Mouse (Mus musculus) retina, embryonic 14.5 days (tissue): ENCODE measurements around the gene Nell1.

Experiments used
- DNase-seq: peaks from one replicate; pipeline ENCODE4 v3.0.0-alpha.2; 2015; ENCODE audit warnings: low spot score

The Nell1 gene

GRCm38 (mm10) chr7:50050144-50050543 lies 75.5 kb downstream of the Nell1 start:
- no peak for DNase-seq

GRCm38 (mm10) chr7:50053704-50054103 lies 79.0 kb downstream of the Nell1 start:
- DNase-seq: no peak

- no peak for DNase-seq
Measured at GRCm38 (mm10) chr7:50094461-50094860, 119.8 kb downstream of the Nell1 start.

DNA sequence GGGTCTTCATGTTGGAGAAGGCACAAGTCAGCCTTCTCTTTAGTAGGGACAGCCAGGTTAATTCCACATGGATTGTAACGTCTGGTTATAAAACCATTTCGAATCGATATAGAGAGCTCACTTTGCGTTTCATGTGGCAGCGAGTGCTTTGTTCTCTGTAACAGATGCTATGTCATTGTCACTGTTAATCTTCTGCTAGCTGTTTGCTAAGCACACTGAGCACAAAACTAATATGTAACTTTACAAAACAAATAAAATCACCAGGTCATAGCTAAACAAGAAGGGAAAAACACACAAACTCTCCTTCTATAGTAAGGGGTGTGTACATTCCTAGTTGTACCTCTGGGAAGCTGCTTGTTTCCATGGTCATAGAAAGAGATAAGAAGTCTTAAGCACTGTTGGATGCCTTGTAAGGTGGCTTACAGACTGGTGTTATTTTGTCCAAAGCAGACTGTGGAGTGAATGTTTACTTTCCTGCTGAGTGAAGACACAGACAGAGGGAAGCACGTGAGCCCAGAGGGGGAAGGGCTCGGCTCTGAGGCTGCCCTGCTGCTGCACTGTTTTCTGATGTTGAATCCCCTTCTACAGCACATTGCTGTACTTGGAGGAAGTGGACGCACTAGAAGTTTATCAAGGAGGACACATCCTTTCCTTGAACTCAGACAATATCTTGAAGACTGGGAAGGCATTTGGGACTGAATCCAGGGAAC lies 131.1 kb downstream of the Nell1 start:
- no peak for DNase-seq

DNA sequence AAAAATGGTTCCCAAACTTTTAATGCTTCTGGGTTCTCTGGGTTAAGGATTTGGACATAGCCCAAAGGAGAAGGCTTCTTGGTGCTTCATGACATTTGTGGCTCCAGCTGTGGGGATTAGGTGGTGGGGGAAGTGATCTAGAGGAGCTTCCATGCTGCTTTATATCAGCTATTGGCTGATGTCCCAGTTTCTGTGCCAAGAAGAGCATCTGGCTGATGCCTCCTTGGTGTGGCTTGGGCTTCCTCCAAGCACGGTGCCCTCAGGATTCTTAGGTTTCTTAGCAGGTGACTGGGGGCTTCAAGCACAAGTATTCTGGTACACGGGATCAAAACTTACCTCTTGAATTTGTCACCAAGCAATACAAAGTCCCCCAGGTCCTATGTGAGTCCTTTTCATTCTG lies 132.6 kb downstream of the Nell1 start:
- DNase-seq: no peak

DNA sequence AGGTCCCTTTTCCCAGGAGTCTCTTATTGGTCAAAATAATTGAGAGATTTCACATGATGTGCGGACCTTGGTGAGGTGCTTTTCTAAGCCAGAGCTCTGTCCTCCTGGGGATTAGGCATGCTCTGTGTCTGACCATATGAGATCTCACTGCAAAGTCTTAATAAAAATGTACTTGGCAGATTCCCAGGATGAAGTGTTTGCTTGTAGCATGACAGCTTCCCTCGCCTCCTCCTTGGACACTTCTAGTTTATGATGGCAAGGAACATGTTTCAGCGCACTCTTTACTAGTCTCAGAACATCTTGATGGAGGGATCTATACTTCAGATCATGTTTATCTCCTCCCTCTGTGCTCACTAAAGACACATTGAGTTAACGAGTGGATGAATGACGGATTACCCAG lies 143.7 kb downstream of the Nell1 start:
- no peak for DNase-seq

DNA sequence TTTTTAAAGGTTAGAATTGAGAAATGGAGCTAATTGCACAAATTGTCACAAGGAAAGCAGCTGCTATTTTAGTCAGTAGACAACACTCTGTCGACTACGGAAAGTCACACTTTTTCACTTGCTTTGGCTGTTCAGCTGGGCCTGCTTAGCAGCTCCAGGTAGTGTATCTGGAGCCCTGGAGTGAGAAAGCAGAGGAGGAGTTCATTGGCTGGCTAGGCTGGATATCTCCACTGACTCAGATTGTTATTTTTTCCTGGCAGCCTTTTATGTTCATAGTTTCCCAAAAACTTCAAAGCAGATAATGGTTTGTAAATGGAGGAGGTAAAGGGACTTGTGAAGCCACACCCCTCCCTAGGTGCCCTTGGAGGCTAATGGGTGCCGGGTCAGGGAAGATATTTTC lies 163.0 kb downstream of the Nell1 start:
- DNase-seq: no peak

DNA sequence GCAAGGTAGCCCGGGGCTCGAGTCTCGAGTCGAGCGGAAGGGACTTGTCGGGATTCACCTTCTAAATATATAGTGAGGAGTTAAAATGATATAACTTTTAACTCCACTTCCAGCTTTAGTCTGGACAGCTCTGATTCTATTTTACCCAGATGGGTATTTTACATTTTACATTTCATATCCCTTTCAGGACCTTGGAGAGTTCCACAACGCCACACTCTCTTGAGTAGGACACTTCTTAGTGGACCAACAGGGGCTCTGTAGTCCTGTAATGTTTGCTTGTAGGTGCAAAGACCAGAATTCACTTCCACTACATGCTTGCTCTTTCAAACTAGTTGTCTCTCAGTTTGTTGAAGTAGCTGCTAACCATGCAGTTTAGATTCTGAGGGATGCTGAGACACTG lies 174.7 kb downstream of the Nell1 start:
- DNase-seq: peak; percentile 54

DNA sequence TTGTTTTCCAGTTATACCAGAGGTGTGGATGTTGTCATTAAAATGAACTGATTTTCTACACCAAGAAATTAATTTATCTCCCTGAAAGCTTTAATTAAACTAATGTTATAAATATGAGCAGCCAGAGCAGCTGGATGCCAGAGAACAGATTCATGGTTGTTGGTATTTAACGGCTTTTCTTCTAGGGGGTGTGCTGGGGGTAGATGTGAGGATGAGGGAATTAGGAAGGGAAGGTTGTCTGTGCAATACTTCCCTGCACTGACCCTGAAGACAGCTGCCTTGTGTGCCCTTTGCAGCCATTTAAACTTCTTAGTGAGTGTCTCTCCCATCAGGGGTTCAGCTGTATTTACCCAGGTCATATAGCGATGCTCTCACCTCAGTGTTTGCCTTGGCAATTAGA lies 176.2 kb downstream of the Nell1 start:
- peak; percentile 20 for DNase-seq

- DNase-seq: no peak
Measured at GRCm38 (mm10) chr7:50153618-50154017, 179.0 kb downstream of the Nell1 start.

DNA sequence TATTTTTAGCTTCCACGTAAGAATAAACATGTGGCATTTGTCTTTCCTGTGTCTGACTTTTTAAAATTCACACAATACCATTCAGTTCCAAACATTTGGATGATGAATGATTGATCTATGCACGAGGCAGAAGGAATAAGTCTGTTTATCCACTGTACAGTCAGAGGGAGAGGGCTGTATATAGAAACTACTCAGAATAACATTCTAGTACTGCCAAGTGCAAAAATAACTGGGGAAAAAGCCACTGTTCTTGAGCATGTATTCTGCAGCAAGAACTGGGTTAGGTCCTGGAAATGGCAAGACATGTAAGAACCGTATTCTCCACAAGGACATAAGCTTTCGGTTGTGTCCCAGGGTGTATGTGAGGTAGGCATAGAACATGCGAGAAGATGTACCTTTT lies 187.9 kb downstream of the Nell1 start:
- DNase-seq: no peak

DNA sequence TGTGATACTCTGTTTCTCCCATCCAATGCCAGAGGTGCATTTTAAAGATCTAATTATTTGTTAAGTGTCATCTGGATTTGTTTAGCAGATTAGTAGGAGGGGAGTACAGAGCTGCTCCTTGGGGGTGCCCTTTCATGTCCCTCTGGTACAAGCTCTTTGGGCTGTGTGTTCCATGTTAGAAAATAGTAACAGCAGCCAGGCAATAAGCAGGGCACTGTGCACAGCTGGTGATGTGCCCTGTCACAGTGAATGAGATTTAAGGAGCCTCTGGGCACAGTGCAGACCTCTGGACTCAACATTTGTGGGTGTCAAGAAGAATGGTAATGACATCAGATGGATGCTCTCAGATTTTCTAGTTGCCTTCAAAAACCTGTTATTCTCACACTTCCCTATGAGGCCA lies 194.1 kb downstream of the Nell1 start:
- no peak for DNase-seq

- no peak for DNase-seq
Measured at GRCm38 (mm10) chr7:50186306-50186705, 211.6 kb downstream of the Nell1 start.

- DNase-seq: no peak
Measured at GRCm38 (mm10) chr7:50193955-50194354, 219.3 kb downstream of the Nell1 start.

- DNase-seq: no peak
Measured at GRCm38 (mm10) chr7:50195080-50195611, 220.5 kb downstream of the Nell1 start.

- DNase-seq: no peak
Measured at GRCm38 (mm10) chr7:50205268-50205667, 230.6 kb downstream of the Nell1 start.

DNA sequence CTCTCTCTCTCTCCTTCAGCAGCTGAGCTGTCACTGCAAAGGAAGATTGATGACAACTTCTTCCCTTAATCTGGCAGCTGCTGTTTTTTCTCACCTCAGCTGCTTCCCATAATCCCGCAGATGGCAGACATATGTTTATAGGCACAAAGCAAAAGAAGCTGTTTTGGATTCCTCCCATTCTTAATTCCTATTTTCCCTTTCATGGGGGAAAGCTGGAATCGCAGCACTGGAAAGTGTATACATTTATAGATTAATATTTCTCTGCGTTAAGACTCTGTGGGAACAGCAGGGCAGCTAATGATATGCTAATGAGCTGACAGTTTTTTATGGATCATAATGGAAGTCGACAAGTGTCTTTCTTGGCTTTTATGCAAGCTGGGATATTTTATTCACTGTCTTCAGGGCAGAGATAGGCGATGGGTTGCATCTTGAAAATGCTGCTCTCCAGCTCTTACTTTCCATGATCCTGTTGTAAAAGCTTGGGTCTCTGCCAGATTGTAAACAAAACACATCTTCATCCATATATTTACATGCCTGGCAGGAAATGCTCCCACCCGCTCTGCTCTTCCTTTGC lies 236.1 kb downstream of the Nell1 start:
- DNase-seq: no peak

GRCm38 (mm10) chr7:50221849-50222248 lies 247.2 kb downstream of the Nell1 start:
- DNase-seq: no peak

DNA sequence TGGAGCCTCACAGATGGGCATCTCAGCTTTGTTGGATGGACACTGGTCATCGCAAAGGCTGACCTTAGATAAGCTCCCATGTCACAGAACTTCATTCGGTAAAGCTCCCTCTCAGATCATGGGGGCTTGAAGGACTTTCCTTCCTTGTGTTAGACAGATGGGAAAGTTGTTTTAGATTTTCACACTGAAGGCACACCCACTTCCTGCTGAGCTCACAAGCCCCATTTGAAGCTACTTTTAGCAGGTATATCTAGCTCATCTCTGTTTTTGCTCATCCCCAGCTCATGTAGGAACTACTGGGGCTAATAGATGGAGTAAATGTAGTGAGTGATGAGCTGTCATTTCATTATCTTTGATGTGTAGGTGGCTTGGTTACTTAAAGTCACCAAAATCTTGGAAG lies 252.0 kb downstream of the Nell1 start:
- DNase-seq: no peak

DNA sequence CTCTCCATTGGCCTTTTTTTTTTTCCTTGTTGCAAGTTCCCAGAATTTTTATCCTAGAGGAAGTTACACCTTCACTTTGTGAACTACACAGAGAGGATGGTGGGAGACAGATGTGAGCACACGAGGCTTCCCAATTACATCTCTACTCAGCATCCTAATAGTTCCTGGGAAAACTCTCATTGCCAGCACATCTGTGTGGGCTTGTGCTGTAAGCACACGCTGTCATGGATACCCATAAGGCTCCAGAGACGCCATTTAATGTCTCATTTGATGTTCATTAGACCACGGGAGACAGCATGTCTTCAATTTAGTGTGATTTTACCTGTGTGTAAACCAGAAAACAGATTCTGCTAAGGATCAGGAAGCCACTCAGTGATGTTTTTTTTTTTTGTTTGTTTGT lies 253.6 kb downstream of the Nell1 start:
- no peak for DNase-seq

- no peak for DNase-seq
Measured at GRCm38 (mm10) chr7:50241213-50241612, 266.5 kb downstream of the Nell1 start.

- DNase-seq: no peak
Measured at GRCm38 (mm10) chr7:50241634-50242273, 267.1 kb downstream of the Nell1 start.

GRCm38 (mm10) chr7:50253166-50253565 lies 278.5 kb downstream of the Nell1 start:
- DNase-seq: no peak
